Mouse (Mus musculus): Measurements from ENCODE around the gene Npas3.

Npas3 gene

GRCm38 (mm10) chr12:54096492-54096891 is 848.0 kb downstream of the Npas3 start:
- no peak for DNase-seq

GRCm38 (mm10) chr12:54098136-54098535 is 849.7 kb downstream of the Npas3 start:
- DNase-seq: no peak

GRCm38 (mm10) chr12:54098785-54099184 is 850.3 kb downstream of the Npas3 start:
- DNase-seq: peak; percentile 63

- no peak for DNase-seq
Measured at GRCm38 (mm10) chr12:54099458-54099857, 851.0 kb downstream of the Npas3 start.

GRCm38 (mm10) chr12:54101307-54101870 is 852.9 kb downstream of the Npas3 start:
- DNase-seq: no peak

GRCm38 (mm10) chr12:54102500-54102899 is 854.0 kb downstream of the Npas3 start:
- no peak for DNase-seq

- DNase-seq: no peak
Measured at GRCm38 (mm10) chr12:54105531-54105930, 857.1 kb downstream of the Npas3 start.

- no peak for DNase-seq
Measured at GRCm38 (mm10) chr12:54105946-54106345, 857.5 kb downstream of the Npas3 start.

- DNase-seq: no peak
Measured at GRCm38 (mm10) chr12:54110342-54110741, 861.9 kb downstream of the Npas3 start.

GRCm38 (mm10) chr12:54110930-54111329 is 862.5 kb downstream of the Npas3 start:
- DNase-seq: no peak

GRCm38 (mm10) chr12:54120386-54120785 is 871.9 kb downstream of the Npas3 start:
- no peak for DNase-seq

- DNase-seq: no peak
Measured at GRCm38 (mm10) chr12:54121286-54121685, 872.8 kb downstream of the Npas3 start.
